Mouse (Mus musculus) hindbrain, embryonic 15.5 days (tissue): ENCODE data around the gene Zyx. TPM values are rescaled to one million over a fixed set of nuclear protein-coding genes. Genes with fewer than 3 reads are reported as not detected.

Experiments
- ATAC-seq: fragments of 200-750 bp; cut with Nextera tagmentation; 2 replicates; pipeline ENCODE4 v1.8.0; 2017; ENCODE audit warnings: low read depth, moderate number of reproducible peaks, moderate TSS enrichment; ENCODE audit not compliant: low FRiP score
- H3K27ac ChIP-seq: fragments of 300-500 bp; sonication (generic); replicated peaks from 2 replicates; pipeline ENCODE4 v1.5.1; 2015; ENCODE audit warnings: mild to moderate bottlenecking, inconsistent platforms
- H3K27me3 ChIP-seq: fragments of 300-500 bp; sonication (generic); 2 replicates; pipeline ENCODE4 v1.6.1; 2015; ENCODE audit warnings: control low read depth, inconsistent platforms
- H3K36me3 ChIP-seq: fragments of 300-500 bp; sonication (generic); 2 replicates; pipeline ENCODE4 v1.6.1; 2015; ENCODE audit warnings: control low read depth, inconsistent platforms
- H3K4me1 ChIP-seq: fragments of 300-500 bp; sonication (generic); replicated peaks from 2 replicates; pipeline ENCODE4 v1.6.1; 2015; ENCODE audit warnings: control low read depth, inconsistent platforms
- H3K4me2 ChIP-seq: fragments of 300-500 bp; sonication (generic); 2 replicates; pipeline ENCODE4 v1.6.1; 2015; ENCODE audit warnings: moderate library complexity, mild to moderate bottlenecking, inconsistent platforms
- H3K4me3 ChIP-seq: fragments of 300-500 bp; sonication (generic); 2 replicates; pipeline ENCODE4 v1.5.1; 2015; ENCODE audit warnings: mild to moderate bottlenecking, inconsistent platforms
- H3K9ac ChIP-seq: fragments of 300-500 bp; sonication (generic); 2 replicates; pipeline ENCODE4 v1.6.1; 2015; ENCODE audit warnings: inconsistent platforms
- H3K9me3 ChIP-seq: fragments of 300-500 bp; sonication (generic); 2 replicates; pipeline ENCODE4 v1.6.1; 2016; ENCODE audit warnings: control low read depth, inconsistent platforms
- WGBS: fragments of 180-500 bp; shearing (Covaris S2); methylation state at CpG from one replicate; pipeline ENCODE4 v1.1.7; 2015; 5-methylcytosine and 5-hydroxymethylcytosine counted together
- polyA plus RNA-seq: library from polyadenylated mRNA; unstranded; fragments of >200 nt; fragmentation: Nextera tagmentation; extraction: Ambion mirVana; gene quantifications from 2 replicates; pipeline ENCODE4 v1.2.1, GENCODE M21; 2015

Gene Zyx
- polyA plus RNA-seq, 1 experiment from 2014 or later = 63.0 TPM

DNA sequence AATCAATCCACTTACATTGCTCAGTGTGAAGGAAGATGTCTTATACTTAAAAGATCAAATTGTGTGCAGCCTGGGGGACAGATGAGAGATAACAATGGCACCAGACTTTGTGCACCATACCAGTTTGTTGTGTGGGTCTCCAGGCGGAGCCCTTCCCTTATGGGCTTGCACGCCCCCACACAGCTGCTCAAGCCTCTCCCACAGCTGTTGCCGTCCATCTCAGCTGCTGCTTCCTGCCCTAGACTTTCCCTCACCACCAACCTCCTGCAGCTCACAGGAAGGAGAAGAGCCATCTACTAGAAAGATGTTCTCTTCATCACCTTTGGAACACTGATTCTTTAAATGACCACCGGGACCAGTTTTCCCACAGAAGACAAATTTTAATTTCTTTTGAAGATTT is 36.2 kb downstream of the Zyx start:
- Histone ChIP-seq H3K27me3 (no peaks in the 10 kb centered on the region), H3K9ac (no peak overlapping the region), H3K27ac (no peak overlapping the region), H3K36me3 (no peaks in the 10 kb centered on the region), H3K4me3 (no peak overlapping the region), H3K4me1 (no peaks in the 10 kb centered on the region), H3K4me2 (no peak overlapping the region), H3K9me3 (no peaks in the 10 kb centered on the region)
- ATAC-seq = no peak
- 76% methylated on average over 4 of the region's 4 CpGs for WGBS

DNA sequence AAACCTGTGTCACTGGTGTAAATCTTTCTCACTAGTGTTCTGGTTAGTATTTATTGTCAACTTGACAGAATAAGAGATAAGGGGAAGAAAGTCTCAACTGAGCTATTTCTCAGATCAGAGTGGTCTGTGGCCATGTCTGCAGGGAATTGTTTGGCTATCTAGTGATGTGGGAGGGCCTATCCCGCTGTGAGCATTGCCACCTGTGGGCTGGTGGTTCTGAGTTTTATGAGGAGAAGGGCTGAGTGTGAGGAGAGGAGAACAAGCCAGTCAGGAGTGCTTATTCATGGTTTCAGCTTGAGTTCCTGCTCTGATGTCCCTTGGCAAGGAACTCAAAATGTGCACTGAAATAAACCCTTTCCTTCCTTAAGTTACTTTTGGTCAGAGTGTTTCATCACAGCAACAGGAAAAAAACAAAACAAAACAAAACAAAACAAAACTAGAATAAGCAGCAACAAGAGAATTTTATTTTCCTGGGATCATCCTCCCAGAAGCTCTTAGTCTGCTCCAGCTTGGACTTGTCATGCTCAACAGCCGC is 42.4 kb downstream of the Zyx start:
- H3K27ac ChIP-seq = no peak overlapping the region
- ATAC-seq = no peak
- no peaks in the 10 kb centered on the region for H3K4me1 ChIP-seq
- no peak overlapping the region for H3K4me3 ChIP-seq
- no peaks in the 10 kb centered on the region for H3K9me3 ChIP-seq
- WGBS = 52% methylated on average over 2 of the region's 2 CpGs
- H3K9ac ChIP-seq = no peak overlapping the region
- no peaks in the 10 kb centered on the region for H3K27me3 ChIP-seq
- no peaks in the 10 kb centered on the region for H3K36me3 ChIP-seq
- H3K4me2 ChIP-seq = no peak overlapping the region

- Histone ChIP-seq H3K4me3 (no peak overlapping the region), H3K27ac (no peak overlapping the region), H3K9ac (no peak overlapping the region), H3K9me3 (no peaks in the 10 kb centered on the region), H3K4me1 (no peaks in the 10 kb centered on the region), H3K27me3 (no peaks in the 10 kb centered on the region), H3K4me2 (no peak overlapping the region), H3K36me3 (no peaks in the 10 kb centered on the region)
- 76% methylated on average over 9 of the region's 9 CpGs for WGBS
- no peak for ATAC-seq
Measured at GRCm38 (mm10) chr6:42395960-42396809, 46.8 kb downstream of the Zyx start.

GRCm38 (mm10) chr6:42397041-42397657 is 47.7 kb downstream of the Zyx start:
- no peaks in the 10 kb centered on the region for H3K4me1 ChIP-seq
- no peaks in the 10 kb centered on the region for H3K9me3 ChIP-seq
- no peak overlapping the region for H3K4me3 ChIP-seq
- no peaks in the 10 kb centered on the region for H3K36me3 ChIP-seq
- H3K27ac ChIP-seq = no peak overlapping the region
- ATAC-seq = no peak
- H3K27me3 ChIP-seq = no peaks in the 10 kb centered on the region
- no peak overlapping the region for H3K4me2 ChIP-seq
- WGBS = 87% methylated on average over 3 of the region's 3 CpGs
- no peak overlapping the region for H3K9ac ChIP-seq

DNA sequence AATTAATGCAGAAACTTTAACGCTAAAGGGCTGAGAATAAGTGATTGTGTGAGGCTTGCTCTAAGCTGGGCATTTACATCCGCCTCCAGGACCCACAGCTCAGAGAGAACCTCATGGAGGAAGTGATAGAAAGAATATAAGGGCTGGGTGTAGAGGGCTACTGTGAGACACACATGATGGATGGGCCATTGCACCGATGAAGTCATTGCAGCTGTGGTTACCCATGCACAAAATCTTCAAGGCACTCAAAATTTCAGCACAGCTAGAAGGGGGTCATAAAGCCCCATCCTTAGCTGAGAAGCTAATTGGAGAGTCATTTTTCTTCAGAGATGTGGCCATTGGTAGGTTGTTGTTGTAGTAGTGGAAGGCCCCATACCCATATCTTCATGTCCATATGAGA is 48.9 kb downstream of the Zyx start:
- WGBS = 85% methylated on average over 3 of the region's 3 CpGs
- no peak for ATAC-seq

GRCm38 (mm10) chr6:42398998-42399397 is 49.6 kb downstream of the Zyx start:
- H3K4me2 ChIP-seq = no peak overlapping the region
- 96% methylated on average over 1 of the region's 1 CpGs for WGBS
- ATAC-seq = no peak

More for the DNA sequence above, 48.9 kb downstream of the Zyx start:
- no peaks in the 10 kb centered on the region for H3K9me3 ChIP-seq
- no peaks in the 10 kb centered on the region for H3K4me1 ChIP-seq
- H3K9ac ChIP-seq = no peak overlapping the region
- no peak overlapping the region for H3K4me2 ChIP-seq
- no peaks in the 10 kb centered on the region for H3K27me3 ChIP-seq
- no peaks in the 10 kb centered on the region for H3K36me3 ChIP-seq
- H3K27ac ChIP-seq = no peak overlapping the region
- H3K4me3 ChIP-seq = no peak overlapping the region

DNA sequence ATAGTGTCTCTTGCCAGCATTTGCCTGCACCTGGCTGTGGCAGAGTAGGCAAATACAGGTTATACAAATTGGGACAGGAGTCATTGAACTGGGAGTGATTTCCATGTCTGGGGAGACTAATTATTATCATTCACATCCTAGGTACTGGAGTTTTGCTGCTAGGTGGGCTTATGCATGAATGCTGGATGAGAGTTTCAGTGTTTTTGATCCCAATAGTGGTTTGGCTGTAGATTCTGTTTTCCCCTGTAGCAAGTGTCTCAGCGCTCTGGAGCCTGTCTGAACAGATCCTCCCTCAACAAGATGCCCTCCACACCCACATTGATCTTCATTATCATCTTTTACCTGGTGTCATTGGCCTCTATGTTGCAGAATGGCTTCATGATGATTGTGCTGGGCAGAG is 50.5 kb downstream of the Zyx start, which contains the start of gene Tas2r143:
TSS of gene Tas2r143 (plus strand) at position 301 of the 400 bp plus-strand sequence.
- Histone ChIP-seq H3K9ac (no peak within 1 kb of the TSS), H3K36me3 (no peaks in the 10 kb centered on the region), H3K27ac (no peak within 1 kb of the TSS), H3K4me3 (no peak within 1 kb of the TSS), H3K4me2 (no peak within 1 kb of the TSS), H3K27me3 (no peaks in the 10 kb centered on the region), H3K9me3 (no peaks in the 10 kb centered on the region), H3K4me1 (no peaks in the 10 kb centered on the region)
- no peak for ATAC-seq
- WGBS = 84% methylated on average over 1 of the region's 1 CpGs

More at GRCm38 (mm10) chr6:42398998-42399397, 49.6 kb downstream of the Zyx start:
- H3K4me3 ChIP-seq = no peak overlapping the region
- H3K36me3 ChIP-seq = no peaks in the 10 kb centered on the region
- H3K9me3 ChIP-seq = no peaks in the 10 kb centered on the region
- H3K27ac ChIP-seq = no peak overlapping the region
- no peak overlapping the region for H3K9ac ChIP-seq
- H3K4me1 ChIP-seq = no peaks in the 10 kb centered on the region
- H3K27me3 ChIP-seq = no peaks in the 10 kb centered on the region

DNA sequence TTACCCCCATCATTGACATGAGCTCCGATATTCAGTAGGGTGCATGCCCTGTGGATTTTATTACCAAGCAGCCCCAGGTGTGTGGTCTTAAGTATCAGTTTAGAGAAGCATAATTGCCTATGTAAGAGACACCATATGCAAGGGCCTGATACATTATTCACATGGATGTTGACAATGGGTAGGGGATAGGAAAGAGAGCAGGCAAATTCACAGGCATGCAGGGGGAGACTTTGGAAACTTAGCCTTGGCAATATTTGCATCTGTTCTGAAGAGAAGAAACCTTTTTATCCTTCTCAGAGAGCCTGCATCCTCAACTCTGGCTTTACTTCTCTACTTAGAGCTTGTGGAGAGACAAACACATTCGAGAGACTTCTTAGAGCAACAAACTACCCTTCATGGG is 55.7 kb downstream of the Zyx start, which contains the start of gene Tas2r135:
TSS of gene Tas2r135 (plus strand) at position 301 of the 400 bp plus-strand sequence.
- no peak within 1 kb of the TSS for H3K9ac ChIP-seq
- no peak within 1 kb of the TSS for H3K4me3 ChIP-seq
- ATAC-seq = no peak
- WGBS = 94% methylated on average over 2 of the region's 2 CpGs
- no peaks in the 10 kb centered on the region for H3K27me3 ChIP-seq
- H3K4me2 ChIP-seq = no peak within 1 kb of the TSS
- no peak within 1 kb of the TSS for H3K27ac ChIP-seq
- H3K36me3 ChIP-seq = no peaks in the 10 kb centered on the region
- H3K9me3 ChIP-seq = no peaks in the 10 kb centered on the region
- no peaks in the 10 kb centered on the region for H3K4me1 ChIP-seq

Other genes with a start within 250 kb of the Zyx start
- gene Tas2r139, start 208.7 kb upstream of the Zyx start, polyA plus RNA-seq = not detected in 2 replicates
- gene Tas2r144, start 134.3 kb upstream of the Zyx start, polyA plus RNA-seq = not detected in 2 replicates
- gene Gstk1, start 103.7 kb upstream of the Zyx start, polyA plus RNA-seq = 11.0 and 12.0 TPM in 2 replicates
- 0.18 and 0.26 TPM in 2 replicates for gene Tmem139, start 87.7 kb upstream of the Zyx start, polyA plus RNA-seq
- 32.0 and 35.9 TPM in 2 replicates for gene Casp2, start 84.6 kb upstream of the Zyx start, polyA plus RNA-seq
- gene Clcn1, start 62.9 kb upstream of the Zyx start, polyA plus RNA-seq = 0.94 and 1.5 TPM in 2 replicates
- 6.5 and 7.5 TPM in 2 replicates for gene Fam131b, start 25.0 kb upstream of the Zyx start, polyA plus RNA-seq
- 0.29 and 0.56 TPM in 2 replicates for gene Epha1, start 23.6 kb downstream of the Zyx start, polyA plus RNA-seq
- not detected in 2 replicates for gene Tas2r143, start 50.6 kb downstream of the Zyx start, polyA plus RNA-seq
- not detected in 2 replicates for gene Tas2r135, start 55.8 kb downstream of the Zyx start, polyA plus RNA-seq
- not detected in 2 replicates for gene Tas2r126, start 84.9 kb downstream of the Zyx start, polyA plus RNA-seq
- gene Olfr458, start 115.6 kb downstream of the Zyx start, polyA plus RNA-seq = 0.12 TPM in 1 of 2 replicates, not detected in the other
- not detected in 2 replicates for gene Olfr457, start 126.7 kb downstream of the Zyx start, polyA plus RNA-seq
- not detected in 2 replicates for gene Olfr456, start 137.6 kb downstream of the Zyx start, polyA plus RNA-seq
- not detected in 2 replicates for gene Olfr455, start 198.0 kb downstream of the Zyx start, polyA plus RNA-seq
- gene Tcaf3, start 248.1 kb downstream of the Zyx start, polyA plus RNA-seq = not detected in 2 replicates